ENCODE assay signal across 27 mouse cellular contexts in the genomic region with DNA sequence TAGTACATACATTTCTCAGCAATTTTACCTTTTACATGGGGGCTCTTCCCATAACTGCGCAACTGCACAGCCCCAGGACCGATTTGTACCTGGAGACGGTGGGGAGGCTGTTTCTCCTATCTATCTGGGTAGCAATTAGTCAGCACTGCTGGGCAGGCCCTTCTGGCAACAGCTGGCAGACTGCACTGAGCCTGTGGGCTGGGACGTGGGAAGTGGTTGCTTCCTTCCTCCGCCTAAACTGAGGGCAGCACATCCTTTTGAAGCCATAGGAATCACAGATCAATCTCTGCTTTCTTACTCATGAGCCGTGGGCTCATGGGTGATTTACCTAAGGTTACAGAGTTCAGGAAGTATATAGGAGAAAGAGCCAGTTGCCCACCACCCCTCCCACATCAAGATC. TPM values are rescaled to one million over a fixed set of nuclear protein-coding genes. Genes with fewer than 3 reads are reported as not detected.
A peak's percentile ranks its signal among the peaks of the same experiment; 100 is the strongest.
DNase-seq lines count a peak whose midpoint lies in the region; ATAC-seq and TF ChIP-seq lines count a peak whose summit lies in the region.
"Had no signal": no experiment of that assay in that cellular context is flagged by ENCODE, and none has a peak within 500 bp of the region (broad histone marks: within the 10 kb centered on the region; RNA-seq: fewer than 3 reads in every experiment).

No protein-coding gene starts in this region.

- TF ChIP-seq POLR2A in lung, adult 2 months (IDR thresholded peaks at IDR 0.05; ENCODE audit: borderline replicate concordance, extremely low read depth, low read depth, low read length), result no peak

- no peak for TF ChIP-seq EP300 in lung, postnatal 0 days (IDR thresholded peaks at IDR 0.05)

- H3K9me3 ChIP-seq in lung, postnatal 0 days (ENCODE audit: low read length), result no peaks in the 10 kb centered on the region
- no peaks in the 10 kb centered on the region for H3K9me3 ChIP-seq in forebrain, embryonic 12.5 days
- H3K9me3 ChIP-seq: embryonic facial prominence, embryonic 13.5 days; forebrain, embryonic 13.5 days; G1E; heart, embryonic 12.5 days; hindbrain, embryonic 12.5 days had no signal

- DNase-seq in lung, adult 18-20 months, result peak; percentile 12 to 51
- DNase-seq in lung, adult 2 months, result no peak
- DNase-seq in CD4-positive helper T cell, adult 2 months (ENCODE audit: low read depth, low spot score), result peak; percentile 14
- DNase-seq in lung, postnatal 0 days (ENCODE audit: low spot score), result peak; percentile 7
- DNase-seq in lung, postnatal 36 days, result peak; percentile 44
- DNase-seq in layer of hippocampus, adult 9-11 months, result no peak
- no peak for DNase-seq in layer of hippocampus, postnatal 36 days
- DNase-seq: adrenal gland, adult 8-10 months; adrenal gland, postnatal 36 days; cerebellum, adult 11-12 months; cerebellum, adult 9-10 months; cerebellum, postnatal 25 days; forebrain, postnatal 0 days; gastrocnemius, adult 2 months; gastrocnemius, postnatal 25 days; heart, postnatal 36 days had no signal

- H3K4me1 ChIP-seq in lung, adult 2 months (ENCODE audit: control insufficient read depth, insufficient read depth, low read length), result peaks cover 3% of the 10 kb centered on the region
- no peaks in the 10 kb centered on the region for H3K4me1 ChIP-seq in lung, postnatal 0 days (ENCODE audit: insufficient read depth, low read depth, low read length)
- no peaks in the 10 kb centered on the region for H3K4me1 ChIP-seq in forebrain, embryonic 12.5 days
- H3K4me1 ChIP-seq: embryonic facial prominence, embryonic 13.5 days; heart, embryonic 12.5 days; hindbrain, embryonic 12.5 days had no signal

- 45% methylated on average over 6 of the region's 6 CpGs for WGBS in lung, adult 2 months
- 70% methylated on average over 6 of the region's 6 CpGs for WGBS in lung, postnatal 0 days
- 87% methylated on average over 6 of the region's 6 CpGs for WGBS in forebrain, embryonic 12.5 days

- no peak overlapping the region for H3K9ac ChIP-seq in lung, postnatal 0 days (replicated peaks; ENCODE audit: low read depth)
- H3K9ac ChIP-seq in forebrain, embryonic 12.5 days, result no peak overlapping the region
- H3K9ac ChIP-seq: embryonic facial prominence, embryonic 13.5 days; forebrain, embryonic 13.5 days; forebrain, postnatal 0 days; heart, embryonic 12.5 days; hindbrain, embryonic 12.5 days had no signal

- H3K4me2 ChIP-seq in lung, postnatal 0 days (replicated peaks; ENCODE audit: low read depth, low read length), result no peak overlapping the region
- no peak overlapping the region for H3K4me2 ChIP-seq in forebrain, embryonic 12.5 days
- H3K4me2 ChIP-seq: embryonic facial prominence, embryonic 13.5 days; forebrain, embryonic 13.5 days; heart, embryonic 12.5 days; hindbrain, embryonic 12.5 days had no signal

- H3K4me3 ChIP-seq in lung, adult 2 months (replicated peaks; ENCODE audit: extremely low read depth, low read depth, low read length), result no peak overlapping the region
- H3K4me3 ChIP-seq in lung, postnatal 0 days (ENCODE audit: low read depth, low read length), result no peak overlapping the region
- H3K4me3 ChIP-seq in forebrain, embryonic 12.5 days (replicated peaks), result no peak overlapping the region
- H3K4me3 ChIP-seq: embryonic facial prominence, embryonic 13.5 days; forebrain, embryonic 13.5 days; gastrocnemius, adult 2 months; heart, embryonic 12.5 days; hindbrain, embryonic 12.5 days had no signal

- peaks cover 45% of the 10 kb centered on the region for H3K36me3 ChIP-seq in lung, postnatal 0 days (ENCODE audit: insufficient read depth, low read length)
- peaks cover 80% of the 10 kb centered on the region for H3K36me3 ChIP-seq in forebrain, embryonic 12.5 days (replicated peaks)

- H3K27ac ChIP-seq in lung, postnatal 0 days (ENCODE audit: low read length), result no peak overlapping the region
- H3K27ac ChIP-seq in forebrain, embryonic 12.5 days, result no peak overlapping the region
- H3K27ac ChIP-seq: embryonic facial prominence, embryonic 13.5 days; forebrain, embryonic 13.5 days; gastrocnemius, adult 2 months; hindbrain, embryonic 12.5 days had no signal

- no peaks in the 10 kb centered on the region for H3K27me3 ChIP-seq in lung, postnatal 0 days (replicated peaks; ENCODE audit: insufficient read depth, low read length)
- H3K27me3 ChIP-seq in forebrain, embryonic 12.5 days, result no peaks in the 10 kb centered on the region
- H3K27me3 ChIP-seq: embryonic facial prominence, embryonic 13.5 days; forebrain, embryonic 13.5 days; heart, embryonic 12.5 days; hindbrain, embryonic 12.5 days had no signal

- no peak for TF ChIP-seq CTCF in lung, adult 2 months (IDR thresholded peaks at IDR 0.05; ENCODE audit: insufficient read depth, low read length)
- TF ChIP-seq CTCF in lung, postnatal 0 days (IDR thresholded peaks at IDR 0.05), result no peak

- peak; percentile 30; the same call in 1 of the 2 replicates for ATAC-seq in lung, postnatal 0 days
- ATAC-seq in forebrain, embryonic 12.5 days (ENCODE audit: low FRiP score), result no peak
- ATAC-seq: CD4-positive, CD25-positive, alpha-beta regulatory T cell, adult 4 months; forebrain, embryonic 13.5 days; forebrain, postnatal 0 days; hindbrain, embryonic 16.5 days had no signal

RNA-seq across cellular contexts. Expression of gene Mrpl37, which starts 7.9 kb away (rescaled TPM):
- 40.4 and 51.3 TPM in 2 replicates for polyA plus RNA-seq in lung, adult 2 months (2012; rRNA removed)
- 48.4 and 53.4 TPM in 2 replicates for polyA plus RNA-seq in lung, postnatal 0 days (2015; fragmentation: Nextera tagmentation; extraction: Ambion mirVana)
- total RNA-seq in layer of hippocampus, postnatal 36 days (2021), result 10 to 100 TPM; 60.4 to 62.9 TPM
- polyA plus RNA-seq in forebrain, embryonic 12.5 days (2016; fragmentation: Nextera tagmentation; extraction: Ambion mirVana), result 81.5 and 83.2 TPM in 2 replicates

RNA-seq across cellular contexts. Expression of gene Cyb5rl, which starts 8.0 kb away (rescaled TPM):
- polyA plus RNA-seq in lung, adult 2 months (2012; rRNA removed), result 6.8 and 11.0 TPM in 2 replicates
- polyA plus RNA-seq in lung, postnatal 0 days (2015; fragmentation: Nextera tagmentation; extraction: Ambion mirVana), result 4.9 and 5.4 TPM in 2 replicates
- 10 to 100 TPM in 1 of 2 experiments, 1 to 10 TPM in 1; 8.2 to 10.2 TPM for total RNA-seq in layer of hippocampus, postnatal 36 days (2021)
- 6.0 and 7.0 TPM in 2 replicates for polyA plus RNA-seq in forebrain, embryonic 12.5 days (2016; fragmentation: Nextera tagmentation; extraction: Ambion mirVana)

RNA-seq across cellular contexts. Expression of gene Cdcp2, which starts 37.9 kb away (rescaled TPM):
- polyA plus RNA-seq in lung, adult 2 months (2012; rRNA removed), result 0.07 TPM in 1 of 2 replicates, not detected in the other
- polyA plus RNA-seq in lung, postnatal 0 days (2015; fragmentation: Nextera tagmentation; extraction: Ambion mirVana), result 0.08 and 0.14 TPM in 2 replicates
- not detected for total RNA-seq in layer of hippocampus, postnatal 36 days (2021)
- not detected in 2 replicates for polyA plus RNA-seq in forebrain, embryonic 12.5 days (2016; fragmentation: Nextera tagmentation; extraction: Ambion mirVana)
- total RNA-seq: adrenal gland, postnatal 36 days; forebrain, postnatal 0 days; gastrocnemius, adult 2 months; gastrocnemius, postnatal 25 days; granulocyte monocyte progenitor cell, adult 5-6 weeks; heart, adult 8-10 months; heart, postnatal 36 days had no signal
- polyA plus RNA-seq: CD4-positive, CD25-positive, alpha-beta regulatory T cell, adult 4 months; embryonic facial prominence, embryonic 13.5 days; forebrain, embryonic 13.5 days; forebrain, postnatal 0 days; G1E; heart, embryonic 12.5 days; heart, embryonic 16.5 days had no signal

Comparison
In these comparisons a context has a peak if more than half of its experiments do, and no peak if none do; other contexts are left out.
1. DNase-seq: peak in lung, adult 18-20 months (2 of 2), CD4-positive helper T cell, adult 2 months (single experiment), lung, postnatal 0 days (single experiment) and lung, postnatal 36 days (single experiment); none in lung, adult 2 months (single experiment), layer of hippocampus, adult 9-11 months (single experiment) and layer of hippocampus, postnatal 36 days (0 of 2).